Mouse (Mus musculus): ENCODE results near the gene Zic2. TPM values are rescaled to one million over a fixed set of nuclear protein-coding genes. Genes with fewer than 3 reads are reported as not detected.

Zic2 gene
- polyA plus RNA-seq, 1 experiment from 2014 or later: 0.07 TPM

DNA sequence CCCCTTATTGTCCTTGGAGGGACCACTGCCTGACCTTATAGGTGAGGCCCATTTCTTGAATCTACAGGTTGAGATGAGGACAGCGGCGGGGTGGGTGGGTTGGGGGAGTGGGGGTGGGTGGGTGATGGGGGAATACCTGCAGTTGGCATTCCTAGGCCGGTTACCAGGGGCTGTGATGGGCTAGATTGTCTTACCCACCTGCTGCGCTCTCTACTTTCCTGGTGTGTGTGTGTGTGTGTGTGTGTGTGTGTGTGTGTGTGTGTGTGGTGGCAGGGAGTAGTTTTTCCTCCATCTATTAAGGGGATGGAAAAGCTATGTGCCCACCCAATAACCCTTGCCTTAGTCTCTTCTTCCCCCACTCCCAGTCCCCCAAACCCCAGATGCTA lies 9.2 kb downstream of the Zic2 start:
- 3% methylated on average over 4 of the region's 4 CpGs for WGBS (ENCODE audit: insufficient replicate concordance)
- Histone ChIP-seq H3K36me3 (ENCODE audit: control insufficient read depth, insufficient read depth, low read length) (no peaks in the 10 kb centered on the region), H3K4me3 (ENCODE audit: low read depth, low read length) (no peak overlapping the region), H3K4me2 (no peak overlapping the region), H3K4me1 (ENCODE audit: control insufficient read depth, insufficient read depth, low read length) (no peaks in the 10 kb centered on the region), H3K9ac (ENCODE audit: low read depth, low read length) (no peak overlapping the region), H3K27me3 (ENCODE audit: control insufficient read depth, insufficient read depth, low read length) (peaks cover 85% of the 10 kb centered on the region), H3K27ac (ENCODE audit: low read depth, low read length) (no peak overlapping the region), H3K9me3 (replicated peaks; ENCODE audit: control insufficient read depth, low read length) (no peaks in the 10 kb centered on the region)
- no peak for ATAC-seq (replicated peaks; ENCODE audit: insufficient number of reproducible peaks, low FRiP score, low TSS enrichment)

DNA sequence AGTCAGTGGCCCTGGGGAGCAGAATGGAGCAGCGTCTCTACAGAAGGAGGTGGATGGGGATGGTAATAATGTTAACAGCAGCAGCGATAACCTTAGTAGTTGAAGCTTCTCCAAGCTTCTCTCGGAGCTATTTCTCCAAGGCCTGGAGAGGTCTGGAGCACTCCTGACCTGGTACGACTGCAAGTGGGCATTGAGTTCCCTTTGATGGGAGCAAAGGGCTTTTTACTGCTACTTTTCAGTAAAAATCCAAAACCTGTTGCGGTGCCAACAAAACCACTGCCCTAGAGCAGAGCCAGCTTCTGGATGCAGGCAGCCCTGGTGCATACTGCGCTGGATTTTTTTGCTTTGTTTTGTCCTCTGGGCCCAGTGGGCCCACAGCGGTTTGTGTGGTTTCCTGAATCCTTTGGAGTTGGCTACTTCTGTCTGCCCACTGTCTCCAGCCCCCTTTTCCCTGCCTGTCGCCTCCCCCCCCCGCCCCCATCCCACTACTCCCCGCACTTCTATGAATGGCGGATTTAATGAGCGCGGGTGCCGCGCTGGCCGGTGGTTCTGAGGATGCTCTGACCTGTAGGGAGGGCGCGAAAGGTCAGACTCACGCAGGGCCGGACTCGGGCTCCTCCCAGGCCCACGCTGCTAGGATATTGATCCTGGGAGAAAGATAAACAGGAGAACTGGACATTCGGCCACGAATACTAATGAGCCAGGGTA lies 9.8 kb downstream of the Zic2 start:
- WGBS (ENCODE audit: insufficient replicate concordance): under 1% methylated on average over 24 of the region's 24 CpGs
- no peak overlapping the region for H3K27ac ChIP-seq (ENCODE audit: low read depth, low read length)
- H3K4me3 ChIP-seq (ENCODE audit: low read depth, low read length): no peak overlapping the region
- peaks cover 83% of the 10 kb centered on the region for H3K27me3 ChIP-seq (ENCODE audit: control insufficient read depth, insufficient read depth, low read length)
- no peak overlapping the region for H3K9ac ChIP-seq (ENCODE audit: low read depth, low read length)
- H3K4me1 ChIP-seq (ENCODE audit: control insufficient read depth, insufficient read depth, low read length): no peaks in the 10 kb centered on the region
- H3K9me3 ChIP-seq (replicated peaks; ENCODE audit: control insufficient read depth, low read length): no peaks in the 10 kb centered on the region
- H3K4me2 ChIP-seq: no peak overlapping the region
- no peak for ATAC-seq (replicated peaks; ENCODE audit: insufficient number of reproducible peaks, low FRiP score, low TSS enrichment)
- no peaks in the 10 kb centered on the region for H3K36me3 ChIP-seq (ENCODE audit: control insufficient read depth, insufficient read depth, low read length)

DNA sequence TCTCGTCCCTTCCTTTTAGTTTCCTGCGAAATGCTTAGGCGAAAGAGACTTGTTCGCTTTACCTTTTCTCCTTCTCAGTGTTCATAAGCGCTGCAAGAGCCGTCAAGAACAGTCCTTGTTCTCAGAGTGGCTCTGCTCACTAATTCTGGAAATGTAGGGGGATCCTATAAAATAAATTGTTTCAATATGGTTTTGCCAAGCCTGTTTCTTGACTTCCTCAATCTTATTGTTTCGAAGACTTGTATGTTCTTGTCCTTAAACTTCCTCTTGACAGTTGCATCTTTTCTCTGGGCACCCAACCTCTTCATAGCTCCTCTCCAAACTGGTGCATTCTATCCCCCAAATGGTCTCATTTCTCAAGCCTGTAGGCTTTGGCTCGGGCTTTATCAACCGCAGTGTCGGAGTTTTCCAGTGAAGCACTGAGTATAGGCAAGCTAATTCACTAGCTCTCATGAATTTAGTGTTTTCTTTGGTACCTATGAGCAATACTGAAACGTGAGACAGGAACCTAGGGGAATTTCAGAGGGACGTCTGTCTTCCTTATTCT lies 10.5 kb downstream of the Zic2 start:
- H3K4me3 ChIP-seq (ENCODE audit: low read depth, low read length): no peak overlapping the region
- H3K4me2 ChIP-seq: no peak overlapping the region
- no peaks in the 10 kb centered on the region for H3K36me3 ChIP-seq (ENCODE audit: control insufficient read depth, insufficient read depth, low read length)
- no peaks in the 10 kb centered on the region for H3K9me3 ChIP-seq (replicated peaks; ENCODE audit: control insufficient read depth, low read length)
- peaks cover 2% of the 10 kb centered on the region; the same call in 1 of the 2 replicates for H3K4me1 ChIP-seq (ENCODE audit: control insufficient read depth, insufficient read depth, low read length)
- H3K27me3 ChIP-seq (ENCODE audit: control insufficient read depth, insufficient read depth, low read length): peaks cover 81% of the 10 kb centered on the region
- H3K27ac ChIP-seq (ENCODE audit: low read depth, low read length): no peak overlapping the region
- no peak for ATAC-seq (replicated peaks; ENCODE audit: insufficient number of reproducible peaks, low FRiP score, low TSS enrichment)
- 3% methylated on average over 12 of the region's 12 CpGs for WGBS (ENCODE audit: insufficient replicate concordance)
- no peak overlapping the region for H3K9ac ChIP-seq (ENCODE audit: low read depth, low read length)

DNA sequence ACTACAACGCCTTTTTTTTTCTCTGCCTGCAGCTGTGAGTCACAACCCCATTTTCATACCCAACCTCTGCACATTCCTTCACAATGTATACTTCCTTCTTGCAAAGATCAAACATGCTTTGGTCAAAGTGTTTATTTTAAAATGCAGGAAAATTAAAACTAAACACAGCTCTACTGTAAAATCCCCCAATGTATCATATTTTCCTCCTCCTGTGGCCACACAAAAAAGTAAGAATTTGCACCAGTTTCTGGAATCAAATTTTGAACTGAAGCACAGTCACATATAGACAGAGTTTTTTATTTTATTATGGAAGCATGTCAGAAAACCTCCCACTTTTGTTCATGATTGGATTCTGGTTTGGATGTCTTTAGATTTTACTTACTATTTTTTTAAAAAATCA lies 11.4 kb downstream of the Zic2 start:
- H3K27ac ChIP-seq (ENCODE audit: low read depth, low read length): no peak overlapping the region
- H3K36me3 ChIP-seq (ENCODE audit: control insufficient read depth, insufficient read depth, low read length): no peaks in the 10 kb centered on the region
- peaks cover 4% of the 10 kb centered on the region; the same call in 1 of the 2 replicates for H3K4me1 ChIP-seq (ENCODE audit: control insufficient read depth, insufficient read depth, low read length)
- no peak for ATAC-seq (replicated peaks; ENCODE audit: insufficient number of reproducible peaks, low FRiP score, low TSS enrichment)
- no peak overlapping the region for H3K4me2 ChIP-seq
- H3K9me3 ChIP-seq (replicated peaks; ENCODE audit: control insufficient read depth, low read length): no peaks in the 10 kb centered on the region
- no peak overlapping the region for H3K4me3 ChIP-seq (ENCODE audit: low read depth, low read length)
- WGBS (ENCODE audit: insufficient replicate concordance): 34% methylated on average over 1 of the region's 1 CpGs
- H3K27me3 ChIP-seq (ENCODE audit: control insufficient read depth, insufficient read depth, low read length): peaks cover 81% of the 10 kb centered on the region
- H3K9ac ChIP-seq (ENCODE audit: low read depth, low read length): no peak overlapping the region

DNA sequence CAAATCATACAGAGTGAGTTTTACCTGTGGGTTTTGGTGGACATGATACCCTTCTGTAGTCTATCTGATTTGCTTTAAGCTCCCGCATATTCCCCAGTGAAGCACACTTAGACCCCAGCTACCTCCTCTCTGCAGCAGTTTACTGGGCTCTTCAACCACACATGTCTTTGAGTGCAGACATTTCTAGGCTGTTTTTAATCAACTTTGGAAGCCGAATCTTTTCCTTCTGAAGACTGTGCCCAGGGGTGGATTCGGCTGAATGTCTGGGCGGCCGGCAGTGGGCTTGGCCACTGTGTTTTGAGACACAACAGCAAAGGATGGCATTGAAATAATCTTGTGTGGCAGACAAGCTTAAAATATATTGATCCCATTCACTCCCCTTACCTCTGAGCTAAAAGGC lies 12.1 kb downstream of the Zic2 start:
- Histone ChIP-seq H3K4me1 (ENCODE audit: control insufficient read depth, insufficient read depth, low read length) (peaks cover 4% of the 10 kb centered on the region; the same call in 1 of the 2 replicates), H3K36me3 (ENCODE audit: control insufficient read depth, insufficient read depth, low read length) (no peaks in the 10 kb centered on the region), H3K9me3 (replicated peaks; ENCODE audit: control insufficient read depth, low read length) (no peaks in the 10 kb centered on the region), H3K4me3 (ENCODE audit: low read depth, low read length) (no peak overlapping the region), H3K27me3 (ENCODE audit: control insufficient read depth, insufficient read depth, low read length) (peaks cover 75% of the 10 kb centered on the region), H3K9ac (ENCODE audit: low read depth, low read length) (no peak overlapping the region), H3K27ac (ENCODE audit: low read depth, low read length) (no peak overlapping the region), H3K4me2 (no peak overlapping the region)
- ATAC-seq (replicated peaks; ENCODE audit: insufficient number of reproducible peaks, low FRiP score, low TSS enrichment): no peak
- WGBS (ENCODE audit: insufficient replicate concordance): 7% methylated on average over 5 of the region's 5 CpGs

DNA sequence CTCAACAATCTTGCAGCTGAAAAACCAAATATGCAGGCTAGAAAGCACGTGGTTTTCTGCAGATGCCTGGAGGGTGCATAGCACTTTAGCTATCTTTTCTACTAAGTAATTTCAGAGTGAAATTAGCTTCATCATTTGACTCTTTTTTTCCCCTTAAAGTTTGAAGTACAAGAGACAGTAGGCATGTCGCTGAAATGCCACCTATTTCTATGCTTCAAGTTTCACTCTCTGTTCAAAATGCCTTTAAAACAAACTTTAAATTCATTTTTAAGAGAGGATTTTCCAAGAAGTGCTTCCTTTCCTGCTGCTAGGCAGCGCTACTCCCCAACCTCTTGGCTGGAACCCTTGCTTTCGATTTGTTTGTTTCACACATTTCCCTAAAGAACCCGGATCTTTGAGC lies 13.8 kb downstream of the Zic2 start:
- Histone ChIP-seq H3K36me3 (ENCODE audit: control insufficient read depth, insufficient read depth, low read length) (no peaks in the 10 kb centered on the region), H3K9me3 (replicated peaks; ENCODE audit: control insufficient read depth, low read length) (peaks cover 2% of the 10 kb centered on the region; the same call in 1 of the 2 replicates), H3K9ac (ENCODE audit: low read depth, low read length) (no peak overlapping the region), H3K4me3 (ENCODE audit: low read depth, low read length) (no peak overlapping the region), H3K4me2 (no peak overlapping the region), H3K27ac (ENCODE audit: low read depth, low read length) (no peak overlapping the region), H3K4me1 (ENCODE audit: control insufficient read depth, insufficient read depth, low read length) (peaks cover 4% of the 10 kb centered on the region; the same call in 1 of the 2 replicates), H3K27me3 (ENCODE audit: control insufficient read depth, insufficient read depth, low read length) (peaks cover 59% of the 10 kb centered on the region)
- WGBS (ENCODE audit: insufficient replicate concordance): 3% methylated on average over 5 of the region's 5 CpGs
- ATAC-seq (replicated peaks; ENCODE audit: insufficient number of reproducible peaks, low FRiP score, low TSS enrichment): no peak

DNA sequence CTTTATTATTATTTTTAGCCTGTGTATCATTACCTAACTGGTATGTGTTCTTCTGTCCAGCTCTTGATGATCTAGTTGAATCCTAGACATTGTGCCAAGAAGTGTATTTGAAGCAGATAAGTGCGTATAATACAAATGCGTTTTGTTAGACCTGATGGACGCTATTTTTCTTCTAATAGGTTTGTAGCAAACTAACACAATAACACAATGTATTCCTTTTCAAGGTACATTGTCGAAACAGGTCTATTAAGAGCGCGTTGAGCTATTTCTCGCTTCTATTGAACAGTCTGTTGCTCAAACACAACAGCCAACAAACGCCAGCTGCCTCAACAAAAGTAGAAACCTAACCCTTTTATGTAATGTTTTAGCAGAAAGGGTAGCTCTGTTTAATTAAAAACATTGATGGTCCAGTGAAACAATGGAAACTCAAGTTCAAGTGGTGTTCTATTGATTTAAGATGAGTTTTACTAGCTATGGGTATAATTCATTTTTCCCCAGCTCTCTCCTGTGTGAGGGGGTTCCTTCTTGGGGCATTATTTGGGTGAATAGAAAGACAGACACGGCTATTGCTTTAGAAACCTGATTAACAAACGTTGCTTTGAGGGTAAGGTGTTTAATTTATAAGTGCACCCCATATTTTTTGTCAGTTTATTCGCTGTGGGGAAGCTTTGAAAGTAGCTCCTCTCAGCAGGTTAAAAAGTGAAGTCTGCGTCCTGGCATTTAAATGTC lies 14.6 kb downstream of the Zic2 start:
- H3K4me2 ChIP-seq: peak overlapping the region; percentile 61; the same call in 1 of the 2 replicates
- no peaks in the 10 kb centered on the region for H3K36me3 ChIP-seq (ENCODE audit: control insufficient read depth, insufficient read depth, low read length)
- H3K9me3 ChIP-seq (replicated peaks; ENCODE audit: control insufficient read depth, low read length): peaks cover 2% of the 10 kb centered on the region; the same call in 1 of the 2 replicates
- ATAC-seq (replicated peaks; ENCODE audit: insufficient number of reproducible peaks, low FRiP score, low TSS enrichment): no peak
- no peak overlapping the region for H3K9ac ChIP-seq (ENCODE audit: low read depth, low read length)
- peaks cover 4% of the 10 kb centered on the region; the same call in 1 of the 2 replicates for H3K4me1 ChIP-seq (ENCODE audit: control insufficient read depth, insufficient read depth, low read length)
- peaks cover 50% of the 10 kb centered on the region for H3K27me3 ChIP-seq (ENCODE audit: control insufficient read depth, insufficient read depth, low read length)
- WGBS (ENCODE audit: insufficient replicate concordance): 6% methylated on average over 12 of the region's 12 CpGs
- peak overlapping the region; percentile 37 for H3K4me3 ChIP-seq (ENCODE audit: low read depth, low read length)
- no peak overlapping the region for H3K27ac ChIP-seq (ENCODE audit: low read depth, low read length)

DNA sequence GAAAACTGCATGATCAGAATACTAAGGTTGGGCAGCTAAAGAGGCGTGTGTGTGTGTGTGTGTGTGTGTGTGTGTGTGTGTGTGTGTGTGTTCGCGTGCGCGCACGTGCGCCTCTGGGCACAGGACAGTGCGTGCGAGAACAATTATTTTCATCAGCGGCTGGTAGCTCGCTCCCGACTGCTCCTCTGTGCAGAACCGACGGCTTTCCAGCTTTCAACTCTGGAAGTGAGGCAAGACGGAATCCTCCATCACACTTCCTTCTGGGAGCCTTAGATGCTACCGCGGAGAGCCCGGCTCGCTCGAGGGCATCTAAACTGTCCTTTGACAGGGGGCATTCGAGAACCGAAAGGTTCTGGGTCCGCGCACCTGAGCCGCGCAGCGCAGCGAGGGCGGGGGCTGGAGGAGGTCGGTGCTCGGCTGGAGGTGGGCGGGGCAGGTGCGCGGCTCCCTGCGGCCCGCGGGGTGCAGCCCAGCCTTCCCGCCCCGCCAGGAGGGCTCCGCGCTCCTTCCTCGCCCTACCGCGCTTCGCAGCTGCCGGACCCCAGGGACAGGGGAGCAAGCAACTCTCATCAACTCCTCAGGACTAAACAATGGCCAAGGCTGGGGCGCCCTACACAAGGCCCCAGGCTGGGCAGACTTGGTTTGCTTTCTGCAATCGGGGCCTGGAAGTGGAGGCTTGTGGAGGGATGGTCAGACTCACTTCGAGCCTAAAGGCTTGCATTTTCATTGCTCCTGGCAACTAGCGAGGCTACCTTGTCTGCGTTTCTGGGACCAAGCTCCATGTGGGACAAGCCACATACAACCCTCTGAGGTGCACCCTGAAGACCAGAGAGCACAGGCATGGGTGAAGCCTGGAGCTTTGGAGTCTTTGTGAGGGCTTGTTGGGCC lies 15.4 kb downstream of the Zic2 start, which contains the start of gene Gm10837:
Gene Gm10837, plus strand, starts transcription at position 146 of the 888 bp plus-strand sequence.
- Histone ChIP-seq H3K4me3 (ENCODE audit: low read depth, low read length) (peak within 1 kb of the TSS; percentile 37), H3K9ac (ENCODE audit: low read depth, low read length) (no peak within 1 kb of the TSS), H3K4me1 (ENCODE audit: control insufficient read depth, insufficient read depth, low read length) (peaks cover 4% of the 10 kb centered on the region; the same call in 1 of the 2 replicates), H3K27me3 (ENCODE audit: control insufficient read depth, insufficient read depth, low read length) (peaks cover 42% of the 10 kb centered on the region), H3K36me3 (ENCODE audit: control insufficient read depth, insufficient read depth, low read length) (no peaks in the 10 kb centered on the region), H3K4me2 (peak within 1 kb of the TSS; percentile 61), H3K9me3 (replicated peaks; ENCODE audit: control insufficient read depth, low read length) (peaks cover 2% of the 10 kb centered on the region; the same call in 1 of the 2 replicates), H3K27ac (ENCODE audit: low read depth, low read length) (no peak within 1 kb of the TSS)
- no peak for ATAC-seq (replicated peaks; ENCODE audit: insufficient number of reproducible peaks, low FRiP score, low TSS enrichment)
- under 1% methylated on average over 51 of the region's 51 CpGs for WGBS (ENCODE audit: insufficient replicate concordance)

Measured in heart, embryonic 11.5 days (tissue).